Mouse (Mus musculus) regulatory T cell (primary cell): ENCODE measurements around the gene Tbc1d2b.

Experiments
- in situ Hi-C: fragments of 300-600 bp; cut with MboI, MseI; formaldehyde crosslinking; loops from one replicate; pipeline ENCODE4 v1.15.1; 2025; ENCODE audit warnings: high pct_unique_total_duplicates

Gene Tbc1d2b

DNA sequence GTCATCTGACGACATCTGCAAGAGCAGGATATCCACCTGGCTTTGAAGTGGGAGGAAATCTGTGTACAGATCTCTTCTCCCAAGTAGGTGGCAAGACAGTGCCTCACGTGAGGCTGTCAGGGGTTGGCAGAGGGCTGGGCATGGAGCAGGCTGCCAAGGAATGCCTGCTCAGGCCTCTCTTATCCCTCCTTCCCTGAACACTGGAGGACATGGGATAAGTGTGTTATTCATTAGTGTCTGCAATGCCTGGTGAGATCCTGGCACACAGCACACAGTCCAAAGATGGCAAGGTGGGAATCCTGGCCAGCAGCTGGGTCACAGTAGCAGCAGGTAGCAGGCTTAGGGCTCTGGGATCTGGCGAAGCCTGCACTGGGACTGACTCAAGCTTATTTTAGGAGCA is 57.5 kb downstream of the Tbc1d2b start:
- in situ Hi-C loops, result loop anchor here (5.0 to 10.0 kb wide), 2 partner anchors 224 to 1572 kb away; no protein-coding TSS in a partner anchor

DNA sequence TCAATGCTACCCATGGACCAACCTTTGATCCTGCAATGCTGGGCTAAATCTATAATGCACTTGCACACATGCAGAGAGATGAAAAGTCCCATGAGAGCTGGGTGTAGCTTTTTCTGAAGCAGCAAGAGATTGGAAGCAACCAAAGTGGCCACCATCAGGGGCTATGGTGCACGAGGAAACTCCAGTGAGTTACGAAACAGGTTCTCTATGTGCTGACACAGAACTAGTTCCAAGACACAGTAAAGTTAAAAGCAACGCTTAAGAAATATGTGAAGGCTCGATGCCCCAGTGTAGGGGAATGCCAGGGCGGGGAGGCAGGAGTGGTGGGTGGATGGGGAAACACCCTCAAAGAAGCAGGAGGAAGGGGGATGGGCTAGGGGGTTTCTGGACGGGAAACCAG is 61.9 kb downstream of the Tbc1d2b start:
- in situ Hi-C loops, result loop anchor here (5.0 kb wide), 1 partner anchor 199 kb away; no protein-coding TSS in a partner anchor

DNA sequence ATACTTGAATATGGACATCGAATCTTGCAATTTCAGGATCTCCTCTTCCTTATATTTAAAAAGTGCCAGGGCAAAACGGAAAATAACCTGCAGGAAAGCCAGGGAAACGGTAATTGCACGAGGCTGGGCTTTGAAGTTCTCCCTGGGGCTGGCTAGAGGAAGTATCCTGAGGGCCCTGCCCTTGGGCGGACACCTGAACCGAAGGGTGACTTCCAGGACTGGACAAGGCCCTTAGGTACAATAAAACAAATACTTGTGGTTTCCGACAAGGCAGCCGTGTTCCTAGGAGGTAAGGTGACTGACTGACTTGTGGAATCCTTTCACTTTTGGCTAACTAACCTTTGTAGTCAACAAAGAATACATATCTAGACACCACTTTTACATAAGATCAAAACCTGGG is 62.8 kb downstream of the Tbc1d2b start:
- in situ Hi-C loops, result loop anchor here (5.0 kb wide), 1 partner anchor 199 kb away; no protein-coding TSS in a partner anchor

- in situ Hi-C loops, result loop anchor here (5.0 kb wide), 1 partner anchor 201 kb away; no protein-coding TSS in a partner anchor
Observed at GRCm38 (mm10) chr9:90206500-90206899, 64.1 kb downstream of the Tbc1d2b start.

- in situ Hi-C loops, result no loop called here
Observed at GRCm38 (mm10) chr9:90204396-90204915, 66.1 kb downstream of the Tbc1d2b start.

GRCm38 (mm10) chr9:90203233-90203632 is 67.4 kb downstream of the Tbc1d2b start:
- in situ Hi-C loops, result no loop called here

- in situ Hi-C loops, result no loop called here
Observed at GRCm38 (mm10) chr9:90201541-90201940, 69.1 kb downstream of the Tbc1d2b start.

DNA sequence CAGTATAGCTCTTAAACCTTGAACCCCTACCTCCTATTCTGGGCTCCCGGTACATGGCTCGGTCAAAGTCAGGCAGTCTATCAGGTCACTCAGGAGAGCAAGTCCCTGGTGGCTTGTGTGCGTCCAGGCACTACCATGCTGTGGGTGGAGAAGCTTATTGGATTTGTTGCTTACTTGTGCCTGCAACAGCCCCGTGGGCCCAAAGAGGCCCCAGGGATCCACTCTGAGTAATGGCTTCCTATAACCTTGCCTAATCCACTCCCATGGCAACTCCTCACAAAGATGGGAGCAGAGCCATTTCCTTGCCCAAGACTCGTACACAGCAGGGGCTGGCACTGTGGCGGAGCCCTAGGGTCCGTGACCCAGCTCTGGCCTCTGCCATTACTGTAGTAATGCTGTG is 69.5 kb downstream of the Tbc1d2b start:
- in situ Hi-C loops, result no loop called here

DNA sequence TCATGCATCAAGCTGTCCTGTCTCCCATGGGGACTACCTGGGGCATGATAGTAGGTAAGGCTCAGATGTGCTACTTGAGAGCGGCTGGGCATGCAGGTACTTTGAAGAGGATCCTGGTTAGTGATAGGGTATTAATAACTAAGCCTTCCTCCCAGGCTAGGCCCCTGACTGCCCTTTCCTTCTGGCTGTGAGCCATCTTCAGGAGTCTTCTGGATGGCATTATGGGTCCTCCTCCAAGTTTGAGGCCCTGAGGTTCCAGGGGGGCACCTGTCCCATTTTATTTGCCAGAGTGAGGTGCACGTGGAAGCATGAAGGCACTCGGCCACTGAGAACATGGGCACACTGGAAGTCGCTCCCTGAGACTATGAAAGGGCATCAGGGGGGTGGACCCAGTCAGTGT is 70.1 kb downstream of the Tbc1d2b start:
- in situ Hi-C loops, result no loop called here

- in situ Hi-C loops, result no loop called here
Observed at GRCm38 (mm10) chr9:90199611-90200010, 71.0 kb downstream of the Tbc1d2b start.

DNA sequence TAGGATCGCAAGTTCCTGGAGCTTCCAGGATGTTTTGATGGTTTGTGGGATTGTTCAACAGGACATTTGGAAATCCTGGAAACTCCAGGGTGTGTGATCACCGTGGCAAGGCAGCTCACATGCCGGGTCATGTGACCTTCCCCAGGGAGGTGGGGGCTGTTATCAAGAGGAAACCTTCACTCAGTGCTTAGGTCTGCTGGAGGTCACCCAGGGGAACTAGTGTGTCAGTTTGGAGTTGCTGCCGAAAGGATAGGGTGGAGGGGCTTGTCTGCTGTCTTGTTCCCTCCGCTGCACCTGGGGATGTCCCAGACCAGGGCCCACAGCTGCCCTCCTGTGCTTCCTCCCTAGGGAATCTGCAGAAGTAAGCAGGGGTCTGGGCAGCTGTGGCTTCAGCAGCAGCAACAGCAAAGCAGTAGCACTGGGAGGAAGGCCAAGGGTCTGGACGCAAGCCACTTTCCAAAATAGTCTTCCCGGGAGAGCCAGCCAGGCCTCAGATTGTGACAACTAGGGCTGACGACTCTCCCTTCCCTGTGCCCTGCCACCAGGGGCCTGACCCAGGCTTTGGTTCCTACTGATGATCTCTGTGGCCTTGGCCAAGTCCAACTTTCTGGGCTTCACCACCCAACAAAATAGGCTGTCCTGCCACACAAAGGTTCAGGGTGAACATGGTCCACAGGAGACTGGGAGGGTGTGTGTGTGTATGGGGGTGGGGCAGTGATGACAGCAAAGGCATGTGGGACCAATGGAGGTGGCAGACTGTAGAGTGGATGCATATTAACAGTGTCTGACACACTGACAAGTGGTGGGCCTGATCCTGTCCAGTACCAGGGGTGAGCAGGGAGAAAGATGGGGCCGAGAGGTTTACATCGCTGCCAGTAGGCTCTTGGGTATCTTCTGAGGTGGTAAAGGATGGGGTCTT is 71.8 kb downstream of the Tbc1d2b start:
- in situ Hi-C loops, result no loop called here

DNA sequence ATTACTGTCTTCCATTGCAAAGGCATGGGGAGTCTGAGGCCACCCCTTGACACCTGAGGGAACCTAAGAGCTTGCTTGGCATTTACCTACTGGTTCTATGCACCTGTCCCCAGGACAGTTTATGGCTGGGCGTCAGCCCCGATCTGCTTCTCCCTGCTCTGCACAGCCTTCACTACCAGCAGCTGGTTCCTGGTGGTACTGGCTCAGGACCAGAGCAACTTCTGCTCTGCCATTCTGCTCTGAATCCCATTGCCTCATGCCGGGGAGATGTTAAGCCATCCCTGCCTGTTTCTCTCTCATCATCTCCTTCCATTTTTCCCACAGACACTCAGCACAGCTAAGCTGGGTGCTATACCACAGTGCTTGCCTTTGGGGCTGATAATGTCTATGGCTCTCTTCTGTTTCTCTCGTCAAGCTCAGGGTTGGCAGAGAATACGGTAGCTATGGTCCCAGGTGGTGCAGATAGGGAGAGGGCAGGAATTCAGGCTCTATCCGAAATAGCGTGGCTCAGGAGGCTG is 72.7 kb downstream of the Tbc1d2b start:
- in situ Hi-C loops, result no loop called here

GRCm38 (mm10) chr9:90197116-90197665 is 73.4 kb downstream of the Tbc1d2b start:
- in situ Hi-C loops, result no loop called here

DNA sequence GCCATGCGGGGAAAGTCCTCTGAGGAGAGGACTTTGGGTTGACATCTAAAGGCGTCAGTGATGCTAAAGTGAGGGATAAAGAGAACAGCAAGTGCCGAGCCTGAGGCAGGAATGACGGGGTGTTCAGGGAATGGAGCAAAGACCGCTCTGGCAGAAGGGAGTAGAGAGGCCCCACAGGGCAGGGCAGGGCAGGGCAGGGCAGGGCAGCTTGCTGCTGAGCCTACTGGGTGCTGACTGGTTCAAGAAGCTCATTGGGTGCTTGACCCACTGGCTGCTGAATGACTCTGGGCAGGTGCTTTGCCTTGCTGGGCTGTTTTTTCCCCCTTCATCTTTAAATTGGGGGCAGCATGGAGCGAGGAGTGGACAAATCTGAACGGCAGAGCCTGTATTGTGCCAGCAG is 74.3 kb downstream of the Tbc1d2b start:
- in situ Hi-C loops, result no loop called here

DNA sequence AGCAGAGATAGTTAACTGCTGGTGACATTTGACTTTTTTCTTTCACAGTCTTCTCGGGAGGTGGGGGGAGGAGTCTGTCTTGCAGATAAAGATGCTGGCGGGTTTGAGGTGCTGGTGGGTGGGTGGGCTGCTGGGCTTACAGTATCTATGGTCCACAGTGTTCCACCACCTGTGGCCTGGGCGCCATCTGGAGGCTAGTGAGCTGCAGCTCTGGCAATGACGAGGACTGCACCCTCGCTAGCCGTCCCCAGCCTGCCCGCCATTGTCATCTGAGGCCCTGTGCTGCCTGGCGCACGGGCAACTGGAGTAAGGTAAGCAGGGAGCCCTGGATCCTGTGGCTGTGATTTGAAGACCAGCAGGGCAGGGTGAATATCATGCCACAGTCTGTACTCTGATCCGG is 75.6 kb downstream of the Tbc1d2b start:
- in situ Hi-C loops, result no loop called here

DNA sequence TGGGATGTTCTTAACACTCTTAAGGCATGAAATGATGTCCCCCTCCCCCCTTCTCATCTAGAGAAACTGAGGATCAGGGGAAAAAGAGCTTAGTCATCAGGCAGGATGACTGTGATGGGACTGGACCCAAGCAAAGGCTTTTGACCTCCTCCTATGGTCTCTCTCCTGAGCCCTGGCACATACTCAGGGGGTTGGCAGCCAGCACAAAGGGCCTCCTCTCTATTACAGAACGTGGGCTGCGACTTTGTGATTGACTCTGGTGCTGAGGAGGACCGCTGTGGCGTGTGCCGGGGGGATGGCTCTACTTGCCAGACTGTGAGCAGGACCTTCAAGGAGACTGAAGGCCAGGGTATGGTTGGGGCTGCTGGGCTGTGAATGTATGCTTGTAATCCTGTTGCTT is 81.2 kb downstream of the Tbc1d2b start:
- in situ Hi-C loops, result no loop called here

DNA sequence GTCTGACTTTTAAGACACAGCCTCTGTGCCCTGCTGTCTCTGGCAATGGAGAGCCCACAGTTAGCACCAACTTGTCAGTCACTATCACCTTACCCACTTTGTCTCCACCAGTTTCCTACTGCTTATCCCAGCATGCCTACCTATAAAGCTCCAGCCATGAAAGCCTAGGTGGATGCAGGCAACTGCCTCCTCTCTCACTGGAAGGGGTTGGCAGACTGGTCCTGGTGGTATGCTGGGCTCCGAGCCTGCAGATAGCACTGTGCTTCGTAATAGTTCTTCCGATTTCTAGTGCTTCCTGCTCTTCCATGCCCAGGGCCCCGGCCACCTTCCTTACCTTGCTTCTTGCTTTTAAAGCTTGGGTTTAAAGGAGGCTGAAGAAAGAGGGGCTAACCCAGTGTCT is 81.7 kb downstream of the Tbc1d2b start:
- in situ Hi-C loops, result no loop called here

- in situ Hi-C loops, result no loop called here
Observed at GRCm38 (mm10) chr9:90185356-90185910, 85.2 kb downstream of the Tbc1d2b start.

DNA sequence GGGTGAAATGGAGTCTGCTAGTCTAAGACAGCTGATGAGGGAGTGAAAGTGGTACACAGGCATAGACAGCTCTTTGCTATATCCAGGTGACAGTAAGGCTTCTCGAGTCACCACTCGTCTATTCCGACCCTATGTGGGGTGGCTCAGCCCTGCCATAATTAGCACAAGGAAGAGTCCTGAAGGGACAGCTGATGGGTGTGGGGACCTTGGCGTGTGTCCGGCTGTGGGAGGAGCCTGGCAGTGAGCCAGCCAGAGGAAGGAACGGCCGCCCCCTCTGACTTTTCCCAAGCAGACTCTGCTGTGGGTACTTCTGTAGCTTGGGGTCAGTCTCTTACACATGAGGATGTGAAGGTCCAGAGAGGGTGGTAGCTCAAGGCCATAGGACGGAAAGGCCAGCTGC is 86.5 kb downstream of the Tbc1d2b start:
- in situ Hi-C loops, result no loop called here

GRCm38 (mm10) chr9:90183550-90183949 is 87.1 kb downstream of the Tbc1d2b start:
- in situ Hi-C loops, result no loop called here

GRCm38 (mm10) chr9:90182636-90183421 is 87.8 kb downstream of the Tbc1d2b start:
- in situ Hi-C loops, result no loop called here
